Mouse (Mus musculus): ENCODE data around the gene Gm45808. TPM values are rescaled to one million over a fixed set of nuclear protein-coding genes. Genes with fewer than 3 reads are reported as not detected.
"Not testable (repeated sequence)": the region's sequence is repeated elsewhere in the genome, so short reads cannot be mapped to it uniquely, and the experiment has no call there.

Gene Gm45808
- total RNA-seq, 2 experiments from 2014 or later = 5.5 to 8.4 TPM

DNA sequence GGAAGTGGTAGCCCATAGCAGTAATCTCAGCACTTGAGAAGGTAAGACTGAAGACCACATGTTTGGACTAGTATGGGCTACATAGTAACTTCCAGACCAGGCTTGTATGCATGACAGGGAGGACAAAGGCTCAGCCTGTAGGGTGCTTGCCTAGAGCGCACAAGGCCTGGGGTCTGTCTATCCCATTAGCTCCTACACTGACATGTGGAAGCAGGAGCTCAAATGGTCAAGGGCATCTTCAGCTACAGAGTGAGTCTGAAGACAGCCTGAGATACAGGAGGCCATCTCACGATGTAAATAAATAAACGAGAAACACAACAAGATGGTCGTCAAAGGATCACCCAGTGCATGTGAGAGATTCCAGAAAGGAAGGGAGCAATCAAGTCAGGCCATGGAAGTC lies 24.3 kb downstream of the Gm45808 start:
- DNase-seq = peak; percentile 12
- H3K4me3 ChIP-seq = no peak overlapping the region
- H3K27ac ChIP-seq = no peak overlapping the region
- no peak for TF ChIP-seq CTCF (IDR thresholded peaks at IDR 0.05)
- intact Hi-C loops (cut with DNase I) = no loop called here

DNA sequence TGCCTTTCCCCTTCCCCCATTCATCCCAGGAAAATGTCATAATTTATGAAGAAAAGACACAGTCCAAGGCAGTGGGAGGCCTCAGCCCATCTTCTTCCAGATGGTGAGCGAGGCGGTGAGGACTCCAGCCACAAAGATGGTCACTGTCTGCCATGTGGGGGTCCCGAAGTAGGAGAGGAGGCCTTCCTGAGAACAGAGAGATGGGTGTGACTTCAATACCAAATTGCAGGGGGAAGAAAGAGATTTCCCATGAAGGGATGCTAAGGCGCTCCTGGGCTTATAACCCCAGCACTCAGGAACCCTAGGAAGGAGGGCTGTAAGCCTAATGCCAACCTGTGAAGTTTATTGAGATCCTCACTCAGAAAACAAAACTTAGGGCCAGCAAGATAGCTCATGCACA lies 24.8 kb downstream of the Gm45808 start:
- peak overlapping the region; percentile 97 for H3K27ac ChIP-seq
- TF ChIP-seq CTCF (IDR thresholded peaks at IDR 0.05) = no peak
- intact Hi-C loops (cut with DNase I) = no loop called here
- H3K4me3 ChIP-seq = peak overlapping the region; percentile 39
- no peak for DNase-seq

DNA sequence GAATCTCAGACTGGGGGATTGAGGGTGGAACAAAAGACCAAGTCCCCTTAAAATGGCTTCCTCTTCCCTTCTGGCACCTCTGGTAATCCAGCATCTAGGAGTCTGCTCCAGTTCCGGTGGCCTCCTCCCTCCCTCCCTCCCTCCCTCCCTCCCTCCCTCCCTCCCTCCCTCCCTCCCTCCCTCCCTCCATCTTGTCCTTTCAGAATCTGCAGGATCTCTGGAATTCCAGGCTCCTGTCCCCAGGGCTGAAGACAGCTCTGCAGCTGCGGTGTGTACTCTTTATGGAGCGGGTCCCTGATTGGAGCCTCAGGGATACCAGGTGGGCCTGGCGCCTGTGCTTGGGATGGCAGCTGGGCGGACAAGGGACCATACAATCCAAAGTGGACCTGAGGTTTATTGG lies 25.3 kb downstream of the Gm45808 start:
- Histone ChIP-seq H3K27ac (peak overlapping the region; percentile 97), H3K4me3 (peak overlapping the region; percentile 97)
- intact Hi-C loops (cut with DNase I) = no loop called here
- peak; percentile 46 for DNase-seq
- no peak for TF ChIP-seq CTCF (IDR thresholded peaks at IDR 0.05)

DNA sequence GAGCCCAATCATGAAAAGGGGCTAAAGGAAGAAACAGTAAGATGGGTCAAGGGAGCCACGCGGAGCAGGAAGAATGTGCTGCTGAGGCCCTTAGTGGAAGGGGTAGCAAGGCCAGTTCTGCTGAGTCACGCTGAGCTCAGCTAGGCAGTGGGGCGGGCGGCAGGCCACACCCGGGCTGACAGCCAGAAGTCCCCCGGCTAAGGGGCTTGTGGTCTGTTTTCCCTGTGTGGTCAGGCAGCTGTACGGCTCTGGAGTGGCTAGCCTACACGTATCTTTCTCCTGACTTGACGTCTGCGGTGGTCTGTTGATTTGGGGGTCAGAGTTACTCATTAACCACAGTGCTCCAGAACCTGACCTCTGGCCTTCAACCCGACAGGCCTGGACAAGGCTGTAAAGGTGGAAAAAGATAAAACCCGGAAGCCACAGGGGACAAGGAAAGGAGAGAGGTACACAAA lies 25.7 kb downstream of the Gm45808 start:
- no peak for TF ChIP-seq CTCF (IDR thresholded peaks at IDR 0.05)
- peak overlapping the region; percentile 97 for H3K27ac ChIP-seq
- intact Hi-C loops (cut with DNase I) = no loop called here
- DNase-seq = peak; percentile 86
- peak overlapping the region; percentile 97 for H3K4me3 ChIP-seq

DNA sequence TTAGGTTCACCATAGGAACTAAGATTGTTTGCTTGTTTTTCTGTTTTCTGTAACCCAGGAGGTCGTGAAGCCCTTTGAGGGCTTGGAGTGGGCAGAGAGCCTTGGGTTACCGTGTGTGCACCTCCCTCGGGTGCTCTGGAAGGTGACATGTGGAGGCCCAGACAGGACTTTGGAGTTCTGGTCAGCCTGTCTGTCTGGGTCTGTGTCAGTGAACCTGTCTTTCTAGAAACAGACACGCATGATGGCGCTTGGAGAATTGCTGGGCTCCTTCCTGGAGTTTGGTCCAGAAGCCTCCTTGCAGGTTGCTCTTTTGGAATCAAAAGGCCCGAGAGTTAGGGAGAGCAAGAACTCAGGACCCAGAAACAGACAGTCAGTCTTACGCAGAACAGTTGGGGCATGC lies 26.2 kb downstream of the Gm45808 start:
- no peak for DNase-seq
- Histone ChIP-seq H3K27ac (peak overlapping the region; percentile 97), H3K4me3 (peak overlapping the region; percentile 97)
- intact Hi-C loops (cut with DNase I) = no loop called here
- TF ChIP-seq CTCF (IDR thresholded peaks at IDR 0.05) = no peak

DNA sequence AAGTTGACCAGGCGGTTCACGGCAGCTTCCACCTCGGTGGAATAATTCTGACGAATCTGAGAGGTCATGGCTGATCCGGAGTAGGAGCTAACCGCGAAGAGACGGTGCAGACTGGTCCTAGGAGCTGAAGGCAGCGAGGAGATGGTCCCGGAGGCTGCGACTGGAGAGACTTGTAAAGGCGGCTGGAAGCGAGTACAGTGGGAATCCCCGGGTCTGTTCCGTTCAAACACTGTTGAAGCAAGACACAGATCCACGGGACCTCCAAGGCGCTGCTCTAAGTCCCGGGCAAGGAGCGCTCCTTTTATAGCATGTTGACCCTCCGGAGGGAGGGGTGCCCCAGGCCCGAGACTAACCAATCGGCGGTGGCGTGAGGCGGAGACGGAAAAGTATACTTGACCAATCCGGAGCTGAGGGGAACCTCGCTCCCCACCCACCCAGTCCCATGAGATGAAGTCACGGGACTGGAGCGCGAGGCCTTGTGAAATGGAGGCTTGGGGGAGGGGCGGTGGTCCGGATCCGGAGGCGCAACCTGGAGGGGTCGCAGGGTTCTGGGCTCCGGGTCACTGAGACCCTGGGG lies 27.0 kb downstream of the Gm45808 start, which contains the start of gene Ftl1:
TSS of gene Ftl1 (minus strand) at position 321 of the 577 bp plus-strand sequence.
- peak within 1 kb of the TSS; percentile 97 for H3K4me3 ChIP-seq
- intact Hi-C loops (cut with DNase I) = not testable (repeated sequence)
- DNase-seq = peak; percentile 98

DNA sequence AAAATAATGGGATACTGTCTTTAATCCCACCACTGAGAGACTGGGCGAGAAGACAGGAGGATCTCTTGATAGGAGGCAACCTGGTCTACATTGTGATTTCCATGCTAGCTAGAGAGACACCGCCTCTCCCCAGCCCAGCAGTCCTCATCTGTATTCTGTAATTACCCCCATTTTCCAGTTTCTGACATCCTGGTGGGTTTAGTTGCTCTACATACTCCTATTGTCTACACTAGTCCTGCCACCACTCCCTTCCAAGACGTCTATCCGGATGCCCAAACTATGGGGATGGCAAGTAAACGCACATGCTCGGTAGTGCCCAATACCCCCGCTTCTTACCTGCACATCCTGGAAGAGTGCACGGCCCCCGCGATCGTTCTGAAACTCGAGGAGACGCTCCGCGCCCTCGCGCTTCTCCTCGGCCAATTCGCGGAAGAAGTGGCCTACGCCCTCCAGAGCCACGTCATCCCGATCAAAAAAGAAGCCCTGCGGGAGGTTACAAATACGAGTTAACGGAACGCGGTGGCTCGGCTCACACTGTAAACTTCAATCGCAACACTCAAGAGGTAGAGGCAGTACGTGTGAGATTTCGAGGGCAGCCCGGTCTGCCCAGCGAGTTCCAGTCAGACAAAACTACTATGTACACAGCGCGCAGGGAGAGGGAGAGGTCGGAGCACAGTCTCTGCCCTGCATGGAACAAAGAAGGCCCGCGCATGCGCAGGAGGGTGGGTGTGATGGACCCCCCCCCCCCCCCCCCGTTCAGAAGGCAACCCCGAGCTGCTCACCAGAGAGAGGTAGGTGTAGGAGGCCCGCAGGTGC lies 27.7 kb downstream of the Gm45808 start:
- no peak for TF ChIP-seq CTCF (IDR thresholded peaks at IDR 0.05)
- Histone ChIP-seq H3K4me3 (peak overlapping the region; percentile 97), H3K27ac (peak overlapping the region; percentile 97)
- intact Hi-C loops (cut with DNase I) = no loop called here
- DNase-seq = peak; percentile 90

More for the DNA sequence above, 27.0 kb downstream of the Gm45808 start, which contains the start of gene Ftl1:
- H3K27ac ChIP-seq = peak within 1 kb of the TSS; percentile 97

DNA sequence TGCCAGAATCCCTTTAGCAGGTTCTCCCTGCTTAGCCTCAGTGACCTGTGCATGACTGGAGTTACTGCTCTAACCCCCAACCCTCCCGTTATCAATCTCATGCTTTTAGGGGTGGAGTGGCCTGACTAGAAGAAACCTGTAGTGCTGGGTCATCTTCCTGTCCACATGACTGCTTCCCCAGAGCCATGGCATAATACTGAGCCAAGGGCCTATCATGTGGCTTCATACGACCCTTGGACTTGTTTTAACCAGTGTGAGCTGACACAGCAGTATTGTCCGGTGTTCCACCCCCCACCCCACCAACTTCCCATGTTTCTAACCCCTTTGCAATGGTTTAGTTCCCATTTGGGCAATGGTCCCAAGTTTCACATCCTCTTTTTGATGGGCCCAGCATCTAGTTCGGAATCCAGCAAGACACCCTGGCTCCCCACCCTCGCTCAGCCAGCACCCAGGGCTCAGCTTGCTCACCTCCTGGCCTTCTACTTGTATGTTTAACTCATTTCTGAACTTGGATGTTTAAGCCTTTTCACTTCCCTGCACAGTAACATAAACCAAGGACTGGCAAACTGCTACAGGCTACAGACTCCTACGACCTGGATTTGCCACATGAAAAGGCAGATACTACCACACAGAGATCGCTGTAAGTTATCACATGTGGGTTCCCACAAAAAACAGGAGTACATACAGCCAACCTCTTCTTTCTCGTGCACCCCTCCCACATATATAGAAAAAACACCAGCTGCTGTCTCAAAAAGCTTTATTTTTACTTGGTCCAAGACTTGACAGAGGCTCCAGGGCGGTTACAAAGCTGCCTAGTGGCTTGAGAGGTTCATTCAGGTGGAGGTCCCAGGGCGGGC lies 29.2 kb downstream of the Gm45808 start:
- intact Hi-C loops (cut with DNase I) = no loop called here
- peak overlapping the region; percentile 97 for H3K4me3 ChIP-seq
- H3K27ac ChIP-seq = peak overlapping the region; percentile 97
- no peak for TF ChIP-seq CTCF (IDR thresholded peaks at IDR 0.05)
- DNase-seq = peak; percentile 61

DNA sequence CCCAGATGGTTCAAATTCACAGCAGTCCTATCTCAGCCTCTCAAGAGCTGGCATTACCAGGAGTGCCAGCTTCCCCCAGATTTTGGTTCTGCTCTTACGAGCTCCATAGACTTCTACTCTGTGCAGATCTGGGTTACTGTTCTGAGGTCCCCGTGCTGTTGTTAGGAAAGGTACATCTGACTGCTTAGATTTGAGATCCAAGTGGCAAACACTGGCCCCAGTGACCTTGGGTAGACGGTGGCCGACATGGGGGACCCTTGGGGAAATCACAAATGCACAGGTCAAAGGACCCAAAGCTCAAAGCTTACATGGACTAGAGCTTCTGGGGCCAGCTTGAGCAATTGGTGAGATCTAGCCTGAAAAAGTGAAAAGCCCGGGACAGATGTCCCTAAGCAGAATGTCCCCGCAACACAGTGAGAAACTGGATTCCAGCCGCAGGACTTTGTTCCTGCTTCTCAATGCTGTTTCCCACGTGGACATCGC lies 29.8 kb downstream of the Gm45808 start:
- Histone ChIP-seq H3K4me3 (peak overlapping the region; percentile 97), H3K27ac (peak overlapping the region; percentile 97)
- no peak for TF ChIP-seq CTCF (IDR thresholded peaks at IDR 0.05)
- intact Hi-C loops (cut with DNase I) = no loop called here
- DNase-seq = no peak

DNA sequence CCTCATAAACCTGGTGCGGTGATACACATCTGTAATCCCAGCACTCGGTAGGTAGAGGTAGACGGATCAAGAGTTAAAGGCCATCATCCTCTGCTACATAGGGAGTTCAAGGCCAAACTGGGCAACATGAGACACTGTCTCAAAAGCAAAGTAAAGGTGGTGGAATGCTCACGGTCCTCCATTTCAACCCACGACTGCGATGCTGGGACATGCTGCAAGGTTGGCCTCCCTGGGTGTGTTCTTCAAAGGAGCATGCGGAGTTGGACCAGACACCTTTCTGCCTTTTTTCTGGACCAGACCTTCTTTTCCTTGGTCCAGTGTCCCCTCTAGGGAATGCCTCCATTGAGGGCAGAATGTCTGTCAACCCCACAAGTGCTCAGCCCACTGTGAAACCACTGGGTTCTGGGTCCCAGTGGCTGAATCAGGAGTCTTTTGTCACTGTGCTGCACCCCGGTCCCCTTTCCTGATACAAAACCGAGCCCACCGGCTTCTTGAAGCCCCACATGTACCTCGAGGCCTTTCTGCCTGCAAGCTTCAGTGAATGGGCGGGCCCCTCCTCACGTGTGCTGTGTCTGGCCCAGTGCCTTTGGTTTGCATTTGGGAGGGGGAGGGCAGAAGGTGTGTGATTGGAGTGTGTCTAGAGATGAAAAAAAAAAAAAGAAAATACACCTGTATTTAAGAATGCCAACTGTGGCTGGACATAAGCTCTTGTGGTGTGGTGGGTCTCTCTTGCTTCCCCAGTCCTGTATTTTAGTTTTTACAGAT lies 30.5 kb downstream of the Gm45808 start:
- Histone ChIP-seq H3K27ac (peak overlapping the region; percentile 97), H3K4me3 (no peak overlapping the region)
- TF ChIP-seq CTCF (IDR thresholded peaks at IDR 0.05) = no peak
- peak; percentile 38 for DNase-seq
- intact Hi-C loops (cut with DNase I) = no loop called here

DNA sequence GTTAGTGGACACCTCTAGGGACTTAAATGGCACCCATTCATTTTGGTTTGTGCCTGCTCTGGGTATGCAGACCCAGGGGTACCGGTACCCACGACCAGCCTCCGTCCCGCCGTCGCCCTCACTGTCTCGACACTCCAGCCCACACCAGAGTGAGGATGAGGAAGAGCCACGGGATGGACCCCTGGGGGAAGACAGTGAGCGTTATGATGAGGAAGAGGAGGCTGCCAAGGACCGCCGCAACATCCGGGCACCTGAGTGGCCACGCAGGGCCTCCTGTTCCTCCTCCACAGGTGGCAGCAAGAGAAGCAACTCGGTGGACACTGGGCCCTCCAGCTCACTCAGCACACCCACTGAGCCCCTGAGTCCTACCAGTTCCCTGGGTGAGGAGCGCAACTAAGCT lies 31.6 kb downstream of the Gm45808 start:
- no peak overlapping the region for H3K27ac ChIP-seq
- intact Hi-C loops (cut with DNase I) = no loop called here
- no peak for TF ChIP-seq CTCF (IDR thresholded peaks at IDR 0.05)
- no peak overlapping the region for H3K4me3 ChIP-seq
- DNase-seq = no peak
